Mouse (Mus musculus) urinary bladder, postnatal 14 days (tissue): ENCODE data around the gene Snrpb2.

Experiments used
- DNase-seq: peaks from one replicate; pipeline ENCODE4 v3.0.0; 2021; ENCODE audit warnings: low spot score

Snrpb2 gene

GRCm38 (mm10) chr2:143094761-143095160, 31.9 kb downstream of the Snrpb2 start:
- DNase-seq = no peak

GRCm38 (mm10) chr2:143097170-143097569, 34.3 kb downstream of the Snrpb2 start:
- no peak for DNase-seq

DNA sequence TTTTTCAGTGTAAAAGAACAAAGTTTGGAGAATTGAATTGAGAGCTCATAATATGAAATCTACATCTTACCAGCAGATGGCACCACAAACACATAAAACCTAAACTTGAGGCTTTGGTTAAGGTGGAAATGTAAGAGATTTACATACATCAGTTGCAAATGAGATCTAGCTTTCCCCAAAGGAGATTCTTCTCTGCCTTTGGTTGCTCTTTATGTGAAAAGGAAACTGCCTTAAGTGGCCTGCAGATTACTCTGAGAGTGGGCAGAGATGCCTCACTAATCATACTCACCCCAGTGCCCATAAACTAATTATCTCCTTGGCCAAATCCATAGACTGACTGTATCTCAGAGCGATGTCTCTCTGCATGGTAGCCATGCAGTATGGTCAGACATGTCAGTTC, 51.0 kb downstream of the Snrpb2 start:
- no peak for DNase-seq

- no peak for DNase-seq
These were observed 51.9 kb downstream of the Snrpb2 start for GRCm38 (mm10) chr2:143114716-143115115.

GRCm38 (mm10) chr2:143117453-143117852, 54.6 kb downstream of the Snrpb2 start:
- no peak for DNase-seq

DNA sequence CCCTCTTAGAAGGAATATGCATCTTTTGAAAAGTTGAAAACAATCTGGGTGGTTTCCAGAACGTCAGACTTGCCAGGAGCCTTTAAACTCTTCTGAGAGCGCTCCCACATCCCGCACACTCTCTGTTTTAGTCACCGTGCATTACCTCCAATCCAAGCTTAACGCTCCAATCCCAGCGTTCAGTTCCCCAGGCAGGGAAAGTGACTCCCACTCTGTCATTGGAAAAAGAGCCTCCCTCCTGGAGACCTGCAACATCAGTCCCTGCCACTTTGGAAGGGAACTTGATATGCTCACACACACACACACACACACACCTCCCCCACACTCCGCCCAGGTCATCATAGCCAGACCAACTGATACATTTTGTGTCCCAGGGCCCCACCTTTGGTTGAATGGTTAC, 55.4 kb downstream of the Snrpb2 start:
- no peak for DNase-seq
